Mouse (Mus musculus): ENCODE results near the gene Rfpl4b. TPM values are rescaled to one million over a fixed set of nuclear protein-coding genes. Genes with fewer than 3 reads are reported as not detected.

Gene Rfpl4b
- polyA plus RNA-seq, 1 experiment from 2014 or later: not detected

DNA sequence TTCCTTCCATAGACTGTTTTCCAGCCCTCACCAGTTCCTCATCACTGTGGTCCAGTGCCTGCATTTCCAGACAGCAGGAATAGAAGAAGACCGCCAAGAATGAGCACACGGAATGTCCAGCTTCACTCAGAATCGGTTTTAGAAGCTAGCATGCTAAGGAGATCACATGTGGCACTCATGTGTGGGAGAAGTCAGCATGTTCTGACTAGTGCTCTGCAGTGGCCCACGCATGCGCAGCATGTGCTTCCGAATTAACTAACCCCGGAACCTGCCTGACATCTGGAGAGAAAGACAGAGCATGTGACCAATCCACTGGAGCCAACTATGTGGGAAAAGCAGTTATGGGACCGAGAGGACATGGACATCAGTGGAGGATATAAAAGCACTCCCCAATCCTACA is 17.5 kb downstream of the Rfpl4b start:
- H3K27me3 ChIP-seq (replicated peaks; ENCODE audit: insufficient read depth, low read length): no peaks in the 10 kb centered on the region
- no peaks in the 10 kb centered on the region for H3K36me3 ChIP-seq (ENCODE audit: insufficient read depth, low read length)
- H3K9ac ChIP-seq (replicated peaks; ENCODE audit: low read depth): no peak overlapping the region
- 89% methylated on average over 8 of the region's 8 CpGs for WGBS
- H3K4me3 ChIP-seq (ENCODE audit: low read depth, low read length): no peak overlapping the region
- H3K27ac ChIP-seq (ENCODE audit: low read length): no peak overlapping the region
- no peaks in the 10 kb centered on the region for H3K9me3 ChIP-seq (ENCODE audit: low read length)
- DNase-seq (ENCODE audit: low spot score) (no peak), ATAC-seq (no peak)
- H3K4me1 ChIP-seq (ENCODE audit: insufficient read depth, low read depth, low read length): no peaks in the 10 kb centered on the region
- no peak overlapping the region for H3K4me2 ChIP-seq (replicated peaks; ENCODE audit: low read depth, low read length)
- TF ChIP-seq EP300 (IDR thresholded peaks at IDR 0.05) (no peak), CTCF (IDR thresholded peaks at IDR 0.05) (no peak)

GRCm38 (mm10) chr10:38803304-38803703 is 18.3 kb downstream of the Rfpl4b start:
- no peak overlapping the region for H3K4me3 ChIP-seq (ENCODE audit: low read depth, low read length)
- DNase-seq (ENCODE audit: low spot score) (no peak), ATAC-seq (no peak)
- H3K9ac ChIP-seq (replicated peaks; ENCODE audit: low read depth): no peak overlapping the region
- H3K36me3 ChIP-seq (ENCODE audit: insufficient read depth, low read length): no peaks in the 10 kb centered on the region
- no peaks in the 10 kb centered on the region for H3K9me3 ChIP-seq (ENCODE audit: low read length)
- no peak overlapping the region for H3K27ac ChIP-seq (ENCODE audit: low read length)
- no peak for TF ChIP-seq CTCF (IDR thresholded peaks at IDR 0.05)
- TF ChIP-seq EP300 (IDR thresholded peaks at IDR 0.05): no peak
- WGBS: 87% methylated on average over 7 of the region's 7 CpGs
- H3K4me2 ChIP-seq (replicated peaks; ENCODE audit: low read depth, low read length): no peak overlapping the region
- no peaks in the 10 kb centered on the region for H3K4me1 ChIP-seq (ENCODE audit: insufficient read depth, low read depth, low read length)
- no peaks in the 10 kb centered on the region for H3K27me3 ChIP-seq (replicated peaks; ENCODE audit: insufficient read depth, low read length)

GRCm38 (mm10) chr10:38788612-38789011 is 33.0 kb downstream of the Rfpl4b start:
- H3K27me3 ChIP-seq (replicated peaks; ENCODE audit: insufficient read depth, low read length): no peaks in the 10 kb centered on the region
- no peak for DNase-seq (ENCODE audit: low spot score)
- no peak for TF ChIP-seq EP300 (IDR thresholded peaks at IDR 0.05)
- no peaks in the 10 kb centered on the region for H3K36me3 ChIP-seq (ENCODE audit: insufficient read depth, low read length)
- no peaks in the 10 kb centered on the region for H3K9me3 ChIP-seq (ENCODE audit: low read length)
- no peak for ATAC-seq
- H3K4me2 ChIP-seq (replicated peaks; ENCODE audit: low read depth, low read length): no peak overlapping the region
- H3K4me1 ChIP-seq (ENCODE audit: insufficient read depth, low read depth, low read length): no peaks in the 10 kb centered on the region
- no peak overlapping the region for H3K9ac ChIP-seq (replicated peaks; ENCODE audit: low read depth)
- no peak overlapping the region for H3K27ac ChIP-seq (ENCODE audit: low read length)
- no peak overlapping the region for H3K4me3 ChIP-seq (ENCODE audit: low read depth, low read length)
- WGBS: 41% methylated on average over 3 of the region's 3 CpGs

Other genes starting within 250 kb of the Rfpl4b start
- 72.0 and 73.6 TPM in 2 replicates for gene Lama4, start 143.7 kb upstream of the Rfpl4b start, polyA plus RNA-seq (2015; fragmentation: Nextera tagmentation; extraction: Ambion mirVana)

Data from lung, postnatal 0 days (tissue).